Mouse (Mus musculus) liver, embryonic 14.5 days (tissue): ENCODE data around the gene Tbcd. TPM values are rescaled to one million over a fixed set of nuclear protein-coding genes. Genes with fewer than 3 reads are reported as not detected.

Experiments
- ATAC-seq: fragments of 200-750 bp; cut with Nextera tagmentation; 2 replicates; pipeline ENCODE4 v1.8.0; 2017; ENCODE audit warnings: moderate number of reproducible peaks, mild to moderate bottlenecking, moderate library complexity; ENCODE audit not compliant: insufficient read depth
- DNase-seq, 3 experiments: peaks; one replicate each; pipeline ENCODE4 v3.0.0-alpha.2; 2012 to 2013; ENCODE audit warnings: low read depth in 3 of 3, low spot score in 3 of 3
- H3K27ac ChIP-seq: fragments of 300-500 bp; sonication (generic); 2 replicates; pipeline ENCODE4 v1.5.1; 2014; ENCODE audit warnings: moderate library complexity, mild to moderate bottlenecking, control low read depth, inconsistent platforms
- H3K27me3 ChIP-seq: fragments of 300-500 bp; sonication (generic); 2 replicates; pipeline ENCODE4 v1.6.1; 2014; ENCODE audit warnings: mild to moderate bottlenecking, low read length, moderate library complexity; ENCODE audit not compliant: control insufficient read depth, insufficient read depth
- H3K36me3 ChIP-seq: fragments of 300-500 bp; sonication (generic); replicated peaks from 2 replicates; pipeline ENCODE4 v1.6.1; 2014; ENCODE audit warnings: low read depth; ENCODE audit not compliant: control insufficient read depth, insufficient read depth
- H3K4me1 ChIP-seq, 2 experiments: fragments of 200-500 bp in 1 of 2; fragments of 300-500 bp in 1 of 2; sonication (generic) in 1 of 2; replicated peaks; 2 replicates each; pipeline ENCODE4 v1.6.1; 2012 to 2014; ENCODE audit warnings: antibody characterized with exemption in 1 of 2, inconsistent platforms in 1 of 2, low read length in 1 of 2; ENCODE audit not compliant: control insufficient read depth in 2 of 2, insufficient read depth in 2 of 2
- H3K4me2 ChIP-seq: fragments of 300-500 bp; sonication (generic); 2 replicates; pipeline ENCODE4 v1.6.1; 2014; ENCODE audit warnings: low read depth, mild to moderate bottlenecking, control low read depth, moderate library complexity
- H3K4me3 ChIP-seq, 2 experiments: fragments of 200-500 bp in 1 of 2; fragments of 300-500 bp in 1 of 2; sonication (generic) in 1 of 2; 2 replicates each; pipeline ENCODE4 v1.5.1; 2012 to 2014; ENCODE audit warnings: low read depth in 2 of 2, low read length in 2 of 2, mild to moderate bottlenecking in 2 of 2, control low read depth in 1 of 2, inconsistent platforms in 1 of 2, moderate library complexity in 1 of 2; ENCODE audit not compliant: insufficient read depth in 1 of 2
- H3K9ac ChIP-seq: fragments of 300-500 bp; sonication (generic); replicated peaks from 2 replicates; pipeline ENCODE4 v1.6.1; 2014; ENCODE audit warnings: mild to moderate bottlenecking, control low read depth, moderate library complexity
- H3K9me3 ChIP-seq: fragments of 300-500 bp; sonication (generic); 2 replicates; pipeline ENCODE4 v1.6.1; 2016; ENCODE audit warnings: low read length, mixed read lengths; ENCODE audit not compliant: control insufficient read depth
- CTCF ChIP-seq: IDR thresholded peaks from 2 replicates; pipeline ENCODE4 v1.5.1; 2016; ENCODE audit warnings: antibody characterized with exemption, low read depth, control low read depth
- EP300 ChIP-seq: IDR thresholded peaks from 2 replicates; pipeline ENCODE4 v1.6.1; 2016; ENCODE audit warnings: antibody characterized with exemption, low read depth
- WGBS: fragments of 180-500 bp; shearing (Covaris S2); extraction: QIAGEN DNeasy Blood & Tissue Kit; methylation state at CpG from one replicate; pipeline ENCODE4 v1.1.7; 2014; ENCODE audit not compliant: insufficient replicate concordance; 5-methylcytosine and 5-hydroxymethylcytosine counted together
- polyA plus RNA-seq, 2 experiments: library from polyadenylated mRNA; depleted of rRNA in 1 of 2; stranded (reverse) in 1 of 2; unstranded in 1 of 2; fragments of >200 nt; fragmentation: Nextera tagmentation in 1 of 2; extraction: Ambion mirVana in 1 of 2; gene quantifications; 2 replicates each; pipeline versions ENCODE4 v1.2.1 to v1.2.3; 2012 to 2014

The Tbcd gene
- polyA plus RNA-seq, 2 experiments: 15.6 to 20.4 TPM

DNA sequence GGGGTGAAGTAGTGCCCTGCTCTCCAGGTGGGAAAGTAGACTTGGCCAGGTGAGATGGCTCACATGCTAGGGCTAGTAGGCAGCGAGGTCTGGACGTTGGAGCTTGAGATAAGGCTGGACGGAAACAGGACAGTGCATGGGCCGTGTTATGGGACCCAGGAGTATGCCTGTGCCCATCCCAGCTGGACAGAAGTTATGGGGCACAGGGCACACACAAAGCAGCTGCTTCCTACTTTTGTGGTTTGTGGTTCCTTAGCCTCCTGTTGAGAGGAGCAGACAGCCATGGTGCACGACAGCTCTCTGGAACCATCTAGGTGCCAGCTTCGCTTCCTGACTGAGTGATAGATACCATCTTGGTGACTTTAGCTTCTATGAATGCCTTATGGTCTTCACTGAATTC, 153.9 kb downstream of the Tbcd start:
- H3K4me1 ChIP-seq: no peaks in the 10 kb centered on the region
- TF ChIP-seq EP300: no peak
- no peak for TF ChIP-seq CTCF
- no peak for DNase-seq
- no peak overlapping the region for H3K4me3 ChIP-seq
- no peaks in the 10 kb centered on the region for H3K27me3 ChIP-seq
- 59% methylated on average over 6 of the region's 6 CpGs for WGBS
- H3K4me2 ChIP-seq: no peak overlapping the region
- H3K36me3 ChIP-seq: peaks cover 19% of the 10 kb centered on the region
- ATAC-seq: no peak
- no peaks in the 10 kb centered on the region for H3K9me3 ChIP-seq
- H3K9ac ChIP-seq: no peak overlapping the region
- no peak overlapping the region for H3K27ac ChIP-seq

DNA sequence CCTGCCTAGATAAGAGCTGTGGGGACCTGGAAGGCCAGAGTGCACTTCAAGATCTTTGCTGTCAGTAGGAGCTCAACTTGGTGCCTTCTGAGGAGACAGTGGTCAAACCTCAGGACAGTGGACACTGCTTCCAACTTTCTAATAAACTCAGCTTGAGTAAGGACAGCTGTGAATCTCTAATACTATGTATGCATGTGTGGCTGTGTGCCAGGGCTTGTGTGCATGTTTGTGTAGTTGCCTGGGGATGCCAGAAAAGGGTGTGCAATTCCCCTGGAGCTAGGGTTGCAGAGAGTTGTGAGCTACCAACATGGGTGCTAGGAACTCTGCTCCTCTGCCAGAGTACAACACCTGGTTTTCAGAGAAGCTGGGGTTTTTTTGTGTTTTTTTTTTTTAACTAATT, 159.2 kb downstream of the Tbcd start:
- DNase-seq: no peak
- Histone ChIP-seq H3K4me1 (no peaks in the 10 kb centered on the region), H3K27ac (no peak overlapping the region), H3K4me2 (no peak overlapping the region), H3K27me3 (no peaks in the 10 kb centered on the region), H3K9ac (no peak overlapping the region), H3K4me3 (no peak overlapping the region), H3K36me3 (peaks cover 4% of the 10 kb centered on the region), H3K9me3 (no peaks in the 10 kb centered on the region)
- no peak for TF ChIP-seq EP300
- TF ChIP-seq CTCF: no peak
- ATAC-seq: no peak

DNA sequence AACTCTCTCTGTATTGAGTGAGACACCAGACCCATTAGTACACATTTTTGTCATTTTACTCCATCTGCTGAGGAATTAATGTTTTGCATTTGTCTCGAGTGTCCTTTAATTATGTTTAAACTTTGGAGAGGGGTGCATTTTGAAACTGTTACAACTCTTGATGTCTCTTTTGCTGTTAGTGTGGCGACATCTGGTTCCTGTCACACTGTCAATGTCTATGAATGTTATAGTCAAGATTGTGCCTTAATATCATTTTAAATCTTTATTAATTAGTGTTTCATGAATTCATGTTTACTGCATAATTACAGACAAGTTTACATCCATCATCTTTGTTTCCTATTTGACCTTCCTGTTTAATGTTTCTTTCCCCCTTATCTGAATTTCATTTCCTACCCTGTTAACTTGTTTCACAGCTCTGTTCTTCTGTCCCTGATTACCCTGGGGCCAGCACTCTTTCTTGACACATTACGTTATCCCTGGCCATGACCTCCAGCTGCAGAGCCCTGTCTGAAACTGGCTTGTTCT, 164.3 kb downstream of the Tbcd start:
- Histone ChIP-seq H3K36me3 (peaks cover 9% of the 10 kb centered on the region; the same call in 1 of the 2 replicates), H3K27ac (no peak overlapping the region), H3K9ac (no peak overlapping the region), H3K27me3 (no peaks in the 10 kb centered on the region), H3K4me1 (no peaks in the 10 kb centered on the region; a peak in 1 of 4 replicates), H3K4me3 (no peak overlapping the region), H3K4me2 (no peak overlapping the region), H3K9me3 (no peaks in the 10 kb centered on the region)
- TF ChIP-seq CTCF (no peak), EP300 (no peak)
- DNase-seq: no peak
- 68% methylated on average over 3 of the region's 3 CpGs for WGBS
- ATAC-seq: no peak

DNA sequence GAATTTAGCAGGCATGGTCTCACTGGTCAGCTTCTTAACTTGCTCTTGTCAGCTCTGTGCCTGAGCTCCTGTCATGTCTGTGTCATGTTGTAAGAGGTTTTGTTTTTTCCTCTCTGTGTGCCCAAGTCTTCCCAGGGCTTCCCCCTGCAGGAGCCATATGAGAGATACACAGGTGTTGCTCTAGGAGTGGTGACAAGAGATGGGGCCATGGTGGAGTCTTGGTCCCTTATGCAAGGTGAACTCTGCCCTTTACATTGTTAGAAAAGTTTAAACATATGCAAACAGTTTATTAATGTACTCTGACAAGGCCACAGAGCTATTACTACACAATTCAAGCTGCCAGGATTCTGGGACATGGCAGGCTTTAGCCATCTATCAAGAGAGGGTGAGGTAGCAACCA, 164.8 kb downstream of the Tbcd start:
- Histone ChIP-seq H3K4me1 (no peaks in the 10 kb centered on the region; a peak in 1 of 4 replicates), H3K9ac (no peak overlapping the region), H3K4me3 (no peak overlapping the region), H3K36me3 (peaks cover 9% of the 10 kb centered on the region; the same call in 1 of the 2 replicates), H3K4me2 (no peak overlapping the region), H3K27ac (no peak overlapping the region), H3K9me3 (no peaks in the 10 kb centered on the region), H3K27me3 (no peaks in the 10 kb centered on the region)
- DNase-seq (no peak), ATAC-seq (no peak)
- no peak for TF ChIP-seq CTCF

DNA sequence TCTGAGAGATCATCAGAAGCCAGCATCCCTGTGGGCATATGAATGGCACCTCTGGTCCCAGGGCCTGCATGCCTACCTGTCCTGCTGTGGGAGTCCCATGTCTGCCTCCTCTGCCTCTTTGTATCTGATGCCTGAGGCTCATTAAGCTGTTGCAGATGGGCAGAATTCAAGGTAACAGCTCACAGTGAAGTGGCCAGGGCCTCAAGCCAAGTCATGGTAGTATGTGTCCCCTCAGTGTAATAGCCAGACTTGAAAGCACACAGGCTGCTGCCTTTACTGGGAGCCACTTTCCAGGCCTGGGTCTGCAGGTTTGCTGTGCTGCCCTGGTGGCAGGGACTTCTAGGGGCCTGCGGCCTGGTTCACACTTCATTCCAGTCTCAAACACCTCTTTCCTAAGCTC, 165.6 kb downstream of the Tbcd start:
- TF ChIP-seq EP300: no peak
- no peak for TF ChIP-seq CTCF
- ATAC-seq (no peak), DNase-seq (no peak)
- H3K4me2 ChIP-seq: no peak overlapping the region
- peaks cover 9% of the 10 kb centered on the region; the same call in 1 of the 2 replicates for H3K36me3 ChIP-seq
- no peaks in the 10 kb centered on the region; a peak in 1 of 4 replicates for H3K4me1 ChIP-seq
- H3K27ac ChIP-seq: no peak overlapping the region
- H3K27me3 ChIP-seq: no peaks in the 10 kb centered on the region
- H3K9ac ChIP-seq: no peak overlapping the region
- WGBS: 81% methylated on average over 1 of the region's 1 CpGs
- no peak overlapping the region for H3K4me3 ChIP-seq
- no peaks in the 10 kb centered on the region for H3K9me3 ChIP-seq
